Mouse (Mus musculus) ES-Bruce4 (cell line): ENCODE measurements around the gene Engase. TPM values are rescaled to one million over a fixed set of nuclear protein-coding genes. Genes with fewer than 3 reads are reported as not detected.

Experiments
- H3K27ac ChIP-seq: 2 replicates; pipeline ENCODE4 v1.5.1; 2012; ENCODE audit warnings: low read length, inconsistent platforms; ENCODE audit not compliant: insufficient read depth
- H3K27me3 ChIP-seq: 2 replicates; pipeline ENCODE4 v1.6.1; 2012; ENCODE audit warnings: mild to moderate bottlenecking, low read length, inconsistent platforms; ENCODE audit not compliant: control insufficient read depth, poor library complexity, insufficient read depth, severe bottlenecking
- H3K36me3 ChIP-seq: 2 replicates; pipeline ENCODE4 v1.6.1; 2012; ENCODE audit warnings: inconsistent platforms, mild to moderate bottlenecking, low read length, moderate library complexity; ENCODE audit not compliant: control insufficient read depth, poor library complexity, insufficient read depth, severe bottlenecking
- H3K4me1 ChIP-seq: one replicate; pipeline ENCODE4 v1.8.1; 2011; ENCODE audit warnings: low read length; ENCODE audit not compliant: control insufficient read depth, insufficient read depth
- H3K4me3 ChIP-seq: 2 replicates; pipeline ENCODE4 v1.5.1; 2011; ENCODE audit warnings: low read depth, mild to moderate bottlenecking, low read length
- H3K9ac ChIP-seq: 2 replicates; pipeline ENCODE4 v1.6.1; 2012; ENCODE audit warnings: low read depth, mild to moderate bottlenecking, inconsistent platforms; ENCODE audit not compliant: poor library complexity, severe bottlenecking
- H3K9me3 ChIP-seq: replicated peaks from 2 replicates; pipeline ENCODE4 v1.6.1; 2012; ENCODE audit warnings: mild to moderate bottlenecking, low read length, inconsistent platforms; ENCODE audit not compliant: control insufficient read depth, poor library complexity, insufficient read depth, severe bottlenecking
- CTCF ChIP-seq: IDR thresholded peaks from one replicate; pipeline ENCODE4 v1.8.1; 2011; ENCODE audit warnings: low read depth, low read length
- EP300 ChIP-seq: IDR thresholded peaks from 2 replicates; pipeline ENCODE4 v1.6.1; 2011; ENCODE audit warnings: low read depth, low read length; ENCODE audit not compliant: insufficient read depth
- POLR2A ChIP-seq: IDR thresholded peaks from one replicate; pipeline ENCODE4 v1.8.1; 2011; ENCODE audit warnings: low read length; ENCODE audit not compliant: insufficient read depth
- polyA plus RNA-seq: library from polyadenylated mRNA; stranded (reverse); fragments of >200 nt; gene quantifications from 2 replicates; pipeline ENCODE4 v1.2.4, GENCODE M21; 2011; ENCODE audit warnings: low read depth; ENCODE audit not compliant: missing spikeins, insufficient read depth, insufficient read length

Engase gene
- polyA plus RNA-seq, 1 experiment: 7.8 TPM

GRCm38 (mm10) chr11:118520932-118521331 is 44.3 kb downstream of the Engase start:
- H3K36me3 ChIP-seq: no peaks in the 10 kb centered on the region
- TF ChIP-seq EP300: no peak
- TF ChIP-seq CTCF: no peak
- TF ChIP-seq POLR2A: no peak
- H3K27me3 ChIP-seq: no peaks in the 10 kb centered on the region
- no peak overlapping the region for H3K4me3 ChIP-seq
- H3K27ac ChIP-seq: no peak overlapping the region
- H3K9me3 ChIP-seq: no peaks in the 10 kb centered on the region
- H3K4me1 ChIP-seq: no peaks in the 10 kb centered on the region
- no peak overlapping the region for H3K9ac ChIP-seq

GRCm38 (mm10) chr11:118523496-118524145 is 47.0 kb downstream of the Engase start:
- Histone ChIP-seq H3K4me1 (no peaks in the 10 kb centered on the region), H3K27ac (no peak overlapping the region), H3K9me3 (no peaks in the 10 kb centered on the region), H3K9ac (no peak overlapping the region), H3K36me3 (no peaks in the 10 kb centered on the region), H3K27me3 (no peaks in the 10 kb centered on the region), H3K4me3 (no peak overlapping the region)
- TF ChIP-seq POLR2A (no peak), CTCF (no peak), EP300 (no peak)

DNA sequence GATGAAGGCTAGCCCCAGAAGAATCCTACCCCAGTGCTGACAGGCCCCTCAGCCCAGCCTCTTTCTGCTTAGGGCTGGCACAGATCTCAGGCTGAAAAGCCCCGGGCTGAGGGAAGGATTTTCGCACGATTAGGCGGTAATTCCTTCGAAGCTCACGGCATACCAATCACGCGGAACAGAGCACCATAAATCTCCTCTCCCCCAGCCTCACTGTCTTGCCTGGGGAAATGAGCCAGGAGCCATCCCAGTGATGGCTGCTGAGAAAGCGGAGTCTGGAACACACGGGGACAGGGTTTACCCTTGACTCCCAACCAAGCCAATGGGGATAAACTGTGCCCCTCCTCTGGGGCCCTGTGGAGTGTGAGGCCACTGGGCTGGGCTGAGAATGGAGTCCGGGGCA is 48.4 kb downstream of the Engase start:
- no peak for TF ChIP-seq EP300
- no peak for TF ChIP-seq POLR2A
- no peak for TF ChIP-seq CTCF
- H3K9me3 ChIP-seq: no peaks in the 10 kb centered on the region
- H3K27ac ChIP-seq: no peak overlapping the region
- H3K27me3 ChIP-seq: no peaks in the 10 kb centered on the region
- no peaks in the 10 kb centered on the region for H3K4me1 ChIP-seq
- no peaks in the 10 kb centered on the region for H3K36me3 ChIP-seq
- H3K4me3 ChIP-seq: no peak overlapping the region
- H3K9ac ChIP-seq: no peak overlapping the region

- Histone ChIP-seq H3K4me3 (no peak overlapping the region), H3K27me3 (no peaks in the 10 kb centered on the region), H3K27ac (no peak overlapping the region), H3K36me3 (no peaks in the 10 kb centered on the region), H3K9me3 (no peaks in the 10 kb centered on the region), H3K9ac (no peak overlapping the region), H3K4me1 (no peaks in the 10 kb centered on the region)
- no peak for TF ChIP-seq CTCF
- TF ChIP-seq POLR2A: no peak
- no peak for TF ChIP-seq EP300
Measured at GRCm38 (mm10) chr11:118528761-118529160, 52.1 kb downstream of the Engase start.

- TF ChIP-seq EP300 (no peak), POLR2A (no peak), CTCF (no peak)
- Histone ChIP-seq H3K4me1 (no peaks in the 10 kb centered on the region), H3K27ac (no peak overlapping the region), H3K36me3 (no peaks in the 10 kb centered on the region), H3K4me3 (no peak overlapping the region), H3K9ac (no peak overlapping the region), H3K9me3 (no peaks in the 10 kb centered on the region), H3K27me3 (no peaks in the 10 kb centered on the region)
Measured at GRCm38 (mm10) chr11:118530313-118530712, 53.7 kb downstream of the Engase start.

DNA sequence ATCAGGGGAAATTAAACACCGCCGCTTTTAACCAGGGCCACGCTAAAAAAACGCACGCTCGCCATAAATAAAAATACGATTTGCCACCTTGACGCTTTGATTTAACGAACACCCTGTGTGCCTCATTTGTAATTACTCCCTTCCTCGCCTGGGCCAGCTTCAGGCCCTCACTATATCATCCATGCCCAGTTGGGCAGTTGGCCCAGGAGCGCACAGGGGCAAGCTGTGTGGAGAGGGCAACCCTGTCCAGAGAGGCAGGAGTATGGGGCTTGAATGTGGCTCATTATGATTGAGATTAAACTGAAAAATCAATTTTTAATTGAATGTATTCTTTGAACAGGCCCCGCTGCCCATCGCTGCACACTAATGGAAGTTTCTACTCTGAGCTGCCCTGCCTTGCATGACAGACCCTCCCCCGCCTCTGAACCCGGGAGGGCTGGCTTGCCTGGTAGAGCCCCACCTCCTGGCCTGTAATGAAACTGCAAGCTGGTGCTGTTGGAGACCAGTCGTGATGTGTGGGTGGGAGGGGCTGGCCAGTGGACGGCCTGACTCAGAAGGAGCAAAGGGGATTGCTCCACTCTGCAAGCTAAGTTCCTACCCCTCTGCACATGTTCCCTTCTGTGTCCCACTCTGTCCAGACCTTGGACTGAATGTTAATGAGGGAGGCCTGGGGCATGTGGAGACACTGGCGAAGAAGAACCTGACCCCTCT is 57.9 kb downstream of the Engase start:
- no peaks in the 10 kb centered on the region for H3K4me1 ChIP-seq
- no peaks in the 10 kb centered on the region for H3K9me3 ChIP-seq
- H3K36me3 ChIP-seq: no peaks in the 10 kb centered on the region
- no peak overlapping the region for H3K27ac ChIP-seq
- no peaks in the 10 kb centered on the region for H3K27me3 ChIP-seq
- no peak overlapping the region for H3K9ac ChIP-seq
- TF ChIP-seq CTCF: peak; percentile 86
- TF ChIP-seq POLR2A: no peak
- TF ChIP-seq EP300: no peak
- no peak overlapping the region for H3K4me3 ChIP-seq
